Mouse (Mus musculus) erythroblast, adult 5-6 weeks (primary cell): ENCODE measurements around the gene Ramp3. TPM values are rescaled to one million over a fixed set of nuclear protein-coding genes. Genes with fewer than 3 reads are reported as not detected.

ENCODE experiments used
- ATAC-seq: replicated peaks from 2 replicates; pipeline ENCODE4 v1.8.0; 2016; ENCODE audit warnings: moderate number of reproducible peaks, mild to moderate bottlenecking, moderate TSS enrichment, inconsistent platforms; ENCODE audit not compliant: poor library complexity, low FRiP score, severe bottlenecking
- total RNA-seq, 2 experiments: library from RNA; stranded (forward) in 1 of 2; stranded (reverse) in 1 of 2; fragments of 150-400 nt in 1 of 2; fragments of 200-764, 138-1000 nt in 1 of 2; gene quantifications; 2 replicates each; pipeline versions ENCODE4 v1.2.3 to v1.2.4; 2015 to 2017; ENCODE audit warnings: low replicate concordance in 2 of 2

The Ramp3 gene
- total RNA-seq, 2 experiments from 2014 or later: not detected

- no peak for ATAC-seq
Observed at GRCm38 (mm10) chr11:6669041-6669440, 10.7 kb downstream of the Ramp3 start.

GRCm38 (mm10) chr11:6670044-6670443, 11.7 kb downstream of the Ramp3 start:
- no peak for ATAC-seq

GRCm38 (mm10) chr11:6670826-6671225, 12.5 kb downstream of the Ramp3 start:
- no peak for ATAC-seq

GRCm38 (mm10) chr11:6674701-6675100, 16.4 kb downstream of the Ramp3 start:
- ATAC-seq: no peak

- ATAC-seq: no peak
Observed at GRCm38 (mm10) chr11:6675402-6675801, 17.1 kb downstream of the Ramp3 start.

GRCm38 (mm10) chr11:6676641-6677040, 18.3 kb downstream of the Ramp3 start:
- no peak for ATAC-seq

GRCm38 (mm10) chr11:6677530-6677929, 19.2 kb downstream of the Ramp3 start:
- no peak for ATAC-seq

- no peak for ATAC-seq
Observed at GRCm38 (mm10) chr11:6679694-6680396, 21.5 kb downstream of the Ramp3 start.

GRCm38 (mm10) chr11:6680397-6680818, 22.1 kb downstream of the Ramp3 start:
- no peak for ATAC-seq

- ATAC-seq: no peak
Observed at GRCm38 (mm10) chr11:6684741-6685140, 26.4 kb downstream of the Ramp3 start.

- no peak for ATAC-seq
Observed at GRCm38 (mm10) chr11:6688888-6689287, 30.6 kb downstream of the Ramp3 start.

GRCm38 (mm10) chr11:6692341-6692740, 34.0 kb downstream of the Ramp3 start:
- ATAC-seq: no peak

- no peak for ATAC-seq
Observed at GRCm38 (mm10) chr11:6694114-6694513, 35.8 kb downstream of the Ramp3 start.

- no peak for ATAC-seq
Observed at GRCm38 (mm10) chr11:6695176-6695575, 36.9 kb downstream of the Ramp3 start.

- ATAC-seq: no peak
Observed at GRCm38 (mm10) chr11:6696551-6696950, 38.2 kb downstream of the Ramp3 start.

- no peak for ATAC-seq
Observed at GRCm38 (mm10) chr11:6697751-6698150, 39.4 kb downstream of the Ramp3 start.

- ATAC-seq: no peak
Observed at GRCm38 (mm10) chr11:6698281-6698680, 40.0 kb downstream of the Ramp3 start.

GRCm38 (mm10) chr11:6702258-6702657, 43.9 kb downstream of the Ramp3 start:
- no peak for ATAC-seq

GRCm38 (mm10) chr11:6704851-6705250, 46.5 kb downstream of the Ramp3 start:
- ATAC-seq: no peak

- ATAC-seq: no peak
Observed at GRCm38 (mm10) chr11:6705516-6705915, 47.2 kb downstream of the Ramp3 start.

- no peak for ATAC-seq
Observed at GRCm38 (mm10) chr11:6706796-6707195, 48.5 kb downstream of the Ramp3 start.

GRCm38 (mm10) chr11:6708437-6708836, 50.1 kb downstream of the Ramp3 start:
- ATAC-seq: no peak
